Mouse (Mus musculus) small intestine, adult 2 months (tissue): ENCODE data around the gene Clec2d.
"Not testable (repeated sequence)": the region's sequence is repeated elsewhere in the genome, so short reads cannot be mapped to it uniquely, and the experiment has no call there.

Experiments used
- CTCF ChIP-seq: fragments of 200-500 bp; IDR thresholded peaks from 2 replicates; pipeline ENCODE4 v1.5.1; 2012; ENCODE audit warnings: low read depth, mild to moderate bottlenecking, control low read depth, inconsistent platforms, low read length, moderate library complexity, mixed read lengths; ENCODE audit not compliant: insufficient replicate concordance, insufficient read length; ENCODE audit errors: extremely low read depth
- POLR2A ChIP-seq: fragments of 200-500 bp; IDR thresholded peaks from 2 replicates; pipeline ENCODE4 v1.6.1; 2012; ENCODE audit warnings: low read depth, mild to moderate bottlenecking, control low read depth, inconsistent platforms, low read length, moderate library complexity

- not testable (repeated sequence) for TF ChIP-seq POLR2A, CTCF
These were observed 7.4 kb downstream of the Clec2d start for GRCm38 (mm10) chr6:129187816-129188215.
